Mouse (Mus musculus) brain, embryonic 14.5 days (tissue): Measurements from ENCODE around the gene Gm35549.

Experiments
- CTCF ChIP-seq: fragments of 200-500 bp; IDR thresholded peaks from 2 replicates; pipeline ENCODE4 v1.5.1; 2012; ENCODE audit warnings: inconsistent platforms, mild to moderate bottlenecking, moderate library complexity, borderline replicate concordance; ENCODE audit not compliant: insufficient read depth, insufficient read length; ENCODE audit errors: extremely low read depth
- POLR2A ChIP-seq: fragments of 200-500 bp; IDR thresholded peaks from 2 replicates; pipeline ENCODE4 v1.6.1; 2012; ENCODE audit warnings: mild to moderate bottlenecking, inconsistent platforms, borderline replicate concordance; ENCODE audit not compliant: poor library complexity, insufficient read depth, insufficient read length, severe bottlenecking; ENCODE audit errors: extremely low read depth

DNA sequence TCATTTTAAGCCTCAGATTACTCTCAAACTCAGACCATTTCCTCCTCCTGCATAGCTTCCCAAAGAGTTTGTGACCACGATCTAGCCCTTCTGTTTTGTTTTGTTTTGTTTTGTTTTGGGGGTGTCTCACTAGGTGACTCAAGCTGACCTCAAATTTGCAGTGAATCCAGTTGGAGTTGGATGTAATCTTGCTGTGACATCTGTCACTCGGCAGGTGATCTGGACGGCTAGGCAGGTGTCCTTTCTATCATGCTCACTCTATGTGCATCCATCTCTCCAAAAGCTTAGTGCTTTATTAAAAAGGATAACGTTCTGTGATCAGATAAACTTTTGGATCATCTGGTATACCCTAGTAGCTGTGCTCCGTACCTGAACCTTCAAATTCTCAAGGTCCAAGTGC is 31.4 kb downstream of the Gm35549 start:
- TF ChIP-seq POLR2A (no peak), CTCF (no peak)
